Mouse (Mus musculus): ENCODE data around the gene Mtx1.
"Not testable (repeated sequence)": the region's sequence is repeated elsewhere in the genome, so short reads cannot be mapped to it uniquely, and the experiment has no call there.

The Mtx1 gene

DNA sequence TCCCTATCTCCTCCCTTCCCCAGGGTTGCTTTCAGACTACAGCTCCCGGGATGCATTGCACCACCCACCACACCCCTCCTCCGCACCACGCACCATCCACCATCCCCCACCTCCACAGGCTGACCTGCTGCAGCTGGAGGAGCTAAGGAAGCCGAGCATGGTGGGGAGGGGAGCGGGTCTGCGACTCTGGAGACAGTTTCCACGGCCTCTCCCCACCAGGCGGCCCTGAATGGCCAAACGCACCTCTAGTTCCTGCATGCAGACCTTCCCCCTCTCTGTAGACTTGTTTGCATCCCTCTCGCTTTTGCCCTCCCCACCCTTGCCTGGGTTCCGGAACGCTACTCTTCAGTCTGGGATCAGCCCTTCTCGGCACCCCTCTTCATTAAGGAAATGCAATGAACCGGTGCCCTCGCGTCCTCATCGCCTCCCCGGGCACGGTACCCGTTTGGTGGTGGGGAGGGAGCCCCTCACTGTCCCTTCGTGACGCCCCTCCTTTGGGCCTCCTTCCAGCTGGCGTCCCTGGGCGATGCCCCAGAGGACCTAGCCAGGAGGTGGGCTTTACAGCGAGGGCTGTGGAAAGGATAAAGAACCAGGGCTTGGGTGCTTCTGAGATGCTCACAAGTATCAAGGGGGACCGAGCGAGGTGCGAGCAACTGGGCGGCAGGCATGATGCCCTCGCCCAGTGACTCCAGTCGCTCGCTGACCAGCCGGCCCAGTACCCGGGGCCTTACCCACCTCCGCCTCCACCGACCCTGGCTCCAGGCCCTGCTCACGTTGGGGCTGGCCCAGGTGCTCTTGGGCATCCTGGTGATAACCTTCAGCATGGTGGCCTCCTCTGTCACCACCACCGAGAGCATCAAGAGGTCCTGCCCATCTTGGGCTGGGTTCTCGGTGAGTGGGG, 43.6 kb downstream of the Mtx1 start, which contains the start of gene Fam189b:
Gene Fam189b (plus strand): TSS at position 86 of the 901 bp plus-strand sequence.
- peak; percentile 92 for DNase-seq (ENCODE audit: low spot score)

DNA sequence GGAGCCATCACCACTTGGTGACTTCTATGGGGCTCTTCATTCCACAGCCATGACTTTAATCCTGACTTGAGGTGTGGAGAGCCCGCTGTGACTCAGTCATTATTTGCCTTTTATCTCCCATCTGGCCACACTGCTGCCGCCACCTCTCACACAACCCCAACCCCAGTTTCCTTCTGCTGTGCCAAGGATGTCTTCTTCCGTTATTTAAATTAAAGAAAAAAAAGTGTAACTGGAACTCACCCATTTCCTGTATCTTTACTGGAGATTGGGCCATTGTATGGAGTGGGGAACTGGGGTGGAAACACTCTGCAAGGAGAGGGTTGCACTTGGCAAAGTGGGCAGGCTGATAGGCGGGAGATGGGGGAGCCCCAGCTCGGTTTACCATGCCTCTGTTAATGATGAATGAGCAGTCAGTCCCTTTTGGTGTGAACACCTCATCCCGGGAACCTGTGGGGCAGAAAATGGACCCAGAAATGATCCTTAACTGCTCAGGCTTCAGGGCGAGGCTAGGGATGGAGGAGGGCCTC, 44.3 kb downstream of the Mtx1 start:
- DNase-seq (ENCODE audit: low spot score), result no peak

DNA sequence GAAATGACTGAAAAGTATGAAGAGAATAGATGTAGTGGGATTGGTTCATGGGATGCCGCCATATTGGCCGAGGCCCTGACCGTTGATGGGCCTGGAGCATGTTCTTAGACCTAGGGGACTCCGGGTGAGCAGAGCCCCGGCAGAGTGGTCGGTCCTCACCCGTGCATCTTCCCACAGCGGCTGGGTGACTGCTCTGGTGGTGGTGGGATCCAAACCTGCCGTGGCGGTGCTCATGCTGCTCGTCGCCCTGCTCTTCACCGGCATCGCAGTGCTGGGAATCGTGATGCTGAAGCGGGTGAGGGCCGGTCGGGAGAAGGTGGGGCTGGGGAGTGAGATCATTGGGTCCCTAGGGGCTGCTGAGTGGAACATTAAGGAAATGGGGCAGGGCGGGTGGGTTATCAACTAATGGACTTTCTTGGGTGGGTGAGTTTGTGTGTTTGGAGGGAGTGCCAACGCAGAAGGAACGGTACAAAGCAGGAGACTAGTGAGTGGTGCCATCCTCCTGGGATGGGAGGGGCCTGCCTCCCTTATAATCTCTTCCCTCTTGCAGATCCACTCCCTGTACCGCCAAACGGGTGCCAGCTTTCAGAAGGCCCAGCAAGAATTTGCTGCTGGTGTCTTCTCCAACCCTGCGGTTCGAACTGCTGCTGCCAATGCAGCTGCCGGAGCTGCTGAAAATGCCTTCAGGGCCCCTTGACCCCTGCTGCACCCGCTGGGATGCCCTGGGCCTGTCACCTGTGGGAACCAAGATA, 45.0 kb downstream of the Mtx1 start:
- DNase-seq (ENCODE audit: low spot score), result no peak

DNA sequence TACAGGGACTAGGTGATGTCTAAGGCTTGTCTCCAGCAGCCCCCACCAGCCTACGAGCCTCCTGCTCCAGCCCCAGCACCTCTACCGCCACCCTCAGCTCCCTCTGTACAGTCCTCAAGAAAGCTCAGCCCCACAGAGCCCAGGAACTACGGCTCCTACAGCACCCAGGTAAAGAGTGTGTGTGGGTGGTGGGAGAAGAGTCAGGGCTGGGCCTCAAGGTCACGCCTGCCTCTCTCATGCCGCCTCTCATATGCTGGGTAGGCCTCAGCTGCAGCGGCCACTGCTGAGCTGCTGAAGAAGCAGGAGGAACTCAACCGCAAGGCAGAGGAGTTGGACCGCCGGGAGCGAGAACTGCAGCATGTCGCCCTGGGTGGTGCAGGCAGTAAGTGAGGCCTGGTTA, 47.8 kb downstream of the Mtx1 start:
- DNase-seq (ENCODE audit: low spot score), result no peak

DNA sequence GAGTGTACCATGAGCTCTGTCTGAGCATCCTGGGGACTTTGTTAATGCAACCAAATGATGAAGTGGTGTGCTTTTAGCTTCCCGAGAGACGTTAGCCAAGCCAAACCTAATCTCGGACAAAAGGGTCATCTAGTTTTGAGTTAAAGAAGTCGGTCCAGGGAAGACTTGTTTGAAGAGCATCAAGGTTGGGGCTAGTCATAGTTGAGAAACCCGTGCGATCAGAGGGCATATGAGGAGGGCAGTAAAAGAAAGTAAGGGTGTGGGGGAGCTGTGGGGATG, 48.8 kb downstream of the Mtx1 start:
- no peak for DNase-seq (ENCODE audit: low spot score)

DNA sequence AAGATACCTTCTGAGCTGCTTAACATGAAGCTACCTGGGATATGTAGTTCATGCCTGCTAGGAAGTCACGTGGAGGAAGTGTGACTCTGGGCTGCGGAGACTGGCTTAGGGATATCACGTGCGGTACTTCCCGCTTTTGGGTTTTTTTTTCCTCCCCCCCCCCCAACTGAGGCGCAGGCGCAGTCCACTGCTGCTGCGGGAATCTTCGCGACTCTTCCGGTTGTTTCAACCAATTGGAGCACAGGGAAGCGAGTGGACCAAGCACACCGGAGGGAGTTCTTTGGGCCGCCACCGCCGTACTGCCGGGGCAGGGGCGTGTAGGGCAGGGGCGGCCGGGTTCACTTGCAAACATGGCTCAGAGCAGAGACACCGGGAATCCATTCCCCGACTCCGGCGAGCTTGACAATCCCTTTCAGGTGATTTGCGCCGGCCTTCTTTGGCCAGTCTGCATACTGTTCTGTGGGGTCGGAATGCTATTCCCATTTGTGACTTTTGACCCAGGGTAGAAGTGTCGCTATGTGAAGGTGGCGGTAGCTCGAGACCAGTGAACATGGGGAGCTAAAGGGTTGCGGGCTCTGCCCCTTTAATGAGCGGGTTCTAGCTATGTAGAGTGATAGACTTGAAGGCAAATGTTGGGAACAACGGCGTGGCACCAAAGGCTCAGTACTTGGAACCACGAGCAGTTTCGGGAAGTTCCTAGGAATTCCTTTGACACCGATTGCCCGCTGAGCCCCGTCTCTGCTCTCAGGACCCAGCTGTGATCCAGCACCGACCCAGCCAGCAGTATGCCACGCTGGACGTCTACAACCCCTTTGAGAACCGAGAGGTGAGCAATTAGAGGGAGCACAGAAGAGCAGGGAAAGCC, 49.4 kb downstream of the Mtx1 start, which contains the start of gene Scamp3:
Gene Scamp3 (plus strand): TSS at position 232 of the 865 bp plus-strand sequence.
- peak; percentile 89 for DNase-seq (ENCODE audit: low spot score)

DNA sequence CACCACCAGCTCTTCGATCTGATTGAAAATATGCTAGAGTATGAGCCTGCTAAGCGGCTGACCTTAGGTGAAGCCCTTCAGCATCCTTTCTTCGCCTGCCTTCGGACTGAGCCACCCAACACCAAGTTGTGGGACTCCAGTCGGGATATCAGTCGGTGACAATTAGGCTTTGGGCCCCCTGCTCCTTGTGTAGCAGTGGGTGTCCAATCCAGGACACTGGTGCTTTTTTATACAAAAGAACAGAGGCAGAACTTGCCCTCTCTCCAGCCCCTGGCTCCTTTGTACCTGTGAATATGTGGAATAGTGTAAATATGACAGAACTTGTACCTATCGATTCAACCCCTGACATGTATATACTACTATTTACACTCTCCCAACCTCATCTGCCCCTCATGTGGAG, 50.5 kb downstream of the Mtx1 start:
- DNase-seq (ENCODE audit: low spot score), result no peak

DNA sequence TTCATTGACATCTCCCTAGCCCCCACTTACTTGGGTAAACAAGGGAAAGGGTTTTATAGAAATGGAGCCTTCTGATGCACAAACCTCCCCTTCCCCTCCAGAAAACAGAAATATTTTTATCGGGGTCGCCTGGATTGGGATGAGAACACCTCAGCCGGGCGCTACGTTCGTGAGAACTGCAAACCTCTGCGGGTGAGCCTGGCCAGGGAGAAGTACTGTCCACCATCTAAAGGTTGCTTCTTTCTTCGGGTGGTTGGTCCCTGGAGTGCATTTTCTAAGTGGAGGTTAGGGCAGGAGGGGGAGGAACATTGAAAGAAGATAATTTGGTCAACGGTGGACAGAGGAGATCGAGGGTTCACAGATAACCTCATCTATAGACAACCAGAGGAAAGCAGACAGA, 51.3 kb downstream of the Mtx1 start:
- DNase-seq (ENCODE audit: low spot score), result no peak

DNA sequence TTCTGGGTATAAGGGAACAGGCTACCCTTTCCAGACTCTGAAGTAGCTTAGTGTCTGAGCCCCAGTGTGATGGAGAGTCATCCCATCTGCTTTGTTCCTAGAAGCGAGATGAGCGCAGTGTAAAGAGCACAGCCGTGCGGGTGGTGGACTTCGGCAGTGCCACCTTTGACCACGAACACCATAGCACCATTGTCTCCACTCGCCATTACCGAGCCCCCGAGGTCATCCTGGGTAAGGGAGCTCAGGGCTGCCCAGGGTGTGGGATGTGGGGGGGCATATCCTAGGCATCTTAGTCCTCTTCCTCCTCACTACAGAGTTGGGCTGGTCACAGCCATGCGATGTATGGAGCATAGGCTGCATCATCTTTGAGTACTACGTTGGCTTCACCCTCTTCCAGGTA, 52.0 kb downstream of the Mtx1 start:
- DNase-seq (ENCODE audit: low spot score), result no peak

DNA sequence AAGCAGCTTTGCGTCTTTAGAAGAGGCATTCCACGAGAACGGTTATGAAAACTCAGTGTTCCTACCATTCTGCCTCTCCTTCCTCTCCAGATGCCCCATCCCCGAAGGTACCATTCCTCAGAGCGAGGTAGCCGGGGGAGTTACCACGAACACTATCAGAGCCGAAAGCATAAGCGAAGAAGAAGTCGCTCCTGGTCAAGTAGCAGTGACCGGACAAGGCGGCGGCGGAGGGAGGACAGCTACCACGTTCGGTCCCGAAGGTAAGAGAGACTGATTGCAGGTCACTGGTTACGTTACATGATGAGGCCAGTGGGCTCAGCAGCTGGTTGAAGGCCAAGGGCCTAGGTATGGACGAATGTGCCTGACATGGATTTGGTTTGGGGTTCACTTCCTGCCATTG, 59.9 kb downstream of the Mtx1 start:
- DNase-seq (ENCODE audit: low spot score), result no peak

DNA sequence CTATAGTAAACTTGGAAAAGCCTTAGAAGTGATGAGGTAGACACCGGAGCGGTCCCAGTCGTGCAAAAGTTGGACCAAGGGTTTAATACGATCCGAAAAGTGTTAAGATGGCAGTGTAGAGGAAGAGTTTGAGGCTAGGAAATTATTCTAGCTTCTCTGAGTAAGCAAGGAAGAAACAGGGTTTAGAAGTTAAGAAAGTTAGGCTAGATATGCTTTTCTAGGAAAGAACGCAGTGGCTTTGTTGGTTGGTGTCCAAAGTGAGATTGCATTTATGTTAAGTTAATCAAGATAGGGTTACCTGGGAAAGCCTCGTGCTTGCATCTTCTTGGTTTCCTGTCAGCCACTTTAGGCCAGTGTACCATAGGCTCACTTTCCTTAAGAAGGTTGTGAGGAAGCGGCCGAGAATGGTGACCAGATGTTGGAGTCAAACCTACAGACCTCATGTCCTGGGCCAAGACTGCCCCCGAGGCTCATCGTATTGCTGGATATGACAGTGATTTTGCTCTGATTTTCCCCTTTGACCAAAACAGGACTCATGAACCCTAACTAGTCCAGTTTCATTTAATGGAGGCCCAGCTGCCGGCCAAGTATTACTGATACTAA, 61.5 kb downstream of the Mtx1 start:
- no peak for DNase-seq (ENCODE audit: low spot score)

DNA sequence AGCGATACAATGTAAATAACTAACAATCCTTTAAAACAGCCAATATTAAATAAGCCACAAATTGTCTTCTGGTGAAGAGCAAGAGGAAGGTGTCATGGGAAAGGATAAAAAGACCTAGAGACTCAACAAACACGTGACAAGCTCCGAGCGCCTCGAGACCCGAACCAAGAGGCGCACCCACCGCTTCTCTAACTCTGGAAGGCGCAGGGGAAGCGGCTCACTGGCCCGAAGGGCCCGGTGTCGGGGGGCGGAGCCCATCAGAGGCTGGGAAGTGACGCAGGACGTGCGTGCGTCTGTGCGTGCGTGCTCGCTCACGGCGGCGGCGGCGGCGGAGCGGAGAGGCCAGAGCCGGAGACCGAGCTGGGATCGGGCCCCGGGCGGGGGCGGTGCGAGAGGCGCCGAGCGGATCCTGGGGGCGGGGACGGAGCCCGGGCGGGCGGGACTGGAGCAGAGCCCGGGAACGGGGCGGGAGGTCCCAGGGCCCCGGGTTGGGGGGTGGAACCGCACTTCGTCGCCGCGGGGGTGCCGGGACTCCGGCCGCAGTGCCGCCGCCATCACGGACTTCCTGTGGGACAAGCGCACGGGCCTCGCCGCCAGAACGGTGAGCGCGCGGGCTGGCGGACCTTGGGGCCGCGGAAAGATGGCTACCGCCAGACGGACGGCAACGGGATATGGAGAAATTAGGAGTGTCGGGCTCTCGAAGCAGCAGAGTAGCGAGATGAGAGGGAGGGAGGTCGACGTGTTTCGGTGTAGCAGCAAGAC, 62.2 kb downstream of the Mtx1 start, which contains the start of gene Clk2:
Gene Clk2 (plus strand): TSS at position 290 of the 762 bp plus-strand sequence.
- DNase-seq (ENCODE audit: low spot score), result peak; percentile 88

DNA sequence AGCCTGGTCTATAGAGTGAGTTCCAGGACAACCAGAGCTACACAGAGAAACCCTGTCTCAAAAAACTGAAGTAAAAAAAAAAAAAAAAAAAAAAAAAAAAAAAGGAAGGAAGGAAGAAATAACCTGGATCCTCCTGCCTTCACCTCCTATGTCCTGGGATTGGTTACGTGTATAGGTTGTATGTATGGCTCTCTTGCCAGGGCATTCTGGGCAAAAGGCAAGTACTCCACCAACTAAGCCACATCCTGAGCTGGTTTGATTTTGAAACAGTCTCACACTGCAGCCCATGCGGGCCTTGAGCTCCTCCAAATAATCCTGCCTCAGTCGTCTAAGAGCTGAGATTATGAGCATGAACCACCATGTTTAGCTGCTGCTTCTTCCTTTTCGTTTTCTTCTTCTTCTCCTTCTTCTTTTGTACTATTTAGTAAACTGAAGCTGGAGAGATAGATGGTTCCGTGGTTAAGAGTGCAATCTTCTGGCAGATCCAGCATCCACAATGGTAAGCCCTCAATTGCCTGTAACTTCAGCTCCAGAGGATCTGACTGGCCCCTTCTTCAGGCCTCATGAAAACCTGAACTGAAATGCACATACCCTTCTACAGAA, 63.1 kb downstream of the Mtx1 start:
- no peak for DNase-seq (ENCODE audit: low spot score)

DNA sequence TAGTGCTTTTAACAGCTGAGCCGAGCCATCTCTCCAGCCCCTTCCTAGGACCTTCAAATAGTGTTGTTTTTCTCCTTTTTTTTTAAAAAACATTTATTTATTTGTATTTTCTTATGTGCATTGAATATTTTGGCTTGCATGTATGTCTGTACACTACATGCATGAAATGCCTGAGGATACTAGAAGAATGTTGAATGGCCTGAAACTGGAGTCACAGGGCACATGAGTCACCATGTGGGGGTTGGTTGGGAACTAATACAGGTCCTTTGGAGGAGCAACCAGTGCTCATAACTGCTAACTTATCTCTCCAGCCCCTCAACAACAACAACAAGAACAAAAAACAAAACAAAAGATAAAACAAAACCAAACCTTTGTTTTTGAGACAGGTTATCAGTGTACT, 63.8 kb downstream of the Mtx1 start:
- DNase-seq (ENCODE audit: low spot score), result no peak

DNA sequence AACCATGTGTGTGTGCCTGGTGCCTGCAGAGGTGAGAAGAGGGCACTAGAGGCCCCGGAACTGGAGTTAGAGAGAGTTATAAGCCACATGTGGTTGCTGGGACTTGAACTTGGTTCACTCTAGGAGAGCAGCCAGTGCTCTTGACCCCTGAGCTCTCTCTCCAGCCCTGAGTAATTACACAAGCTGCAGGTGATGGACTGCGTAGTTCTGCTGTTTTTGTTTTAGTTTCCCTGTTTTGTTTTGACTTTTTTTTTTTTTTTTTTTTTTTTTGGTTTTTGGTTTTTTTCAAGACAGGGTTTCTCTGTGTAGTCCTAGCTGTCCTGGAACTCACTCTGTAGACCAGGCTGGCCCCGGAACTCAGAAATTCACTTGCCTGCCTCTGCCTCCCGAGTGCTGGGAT, 65.1 kb downstream of the Mtx1 start:
- DNase-seq (ENCODE audit: low spot score), result no peak

DNA sequence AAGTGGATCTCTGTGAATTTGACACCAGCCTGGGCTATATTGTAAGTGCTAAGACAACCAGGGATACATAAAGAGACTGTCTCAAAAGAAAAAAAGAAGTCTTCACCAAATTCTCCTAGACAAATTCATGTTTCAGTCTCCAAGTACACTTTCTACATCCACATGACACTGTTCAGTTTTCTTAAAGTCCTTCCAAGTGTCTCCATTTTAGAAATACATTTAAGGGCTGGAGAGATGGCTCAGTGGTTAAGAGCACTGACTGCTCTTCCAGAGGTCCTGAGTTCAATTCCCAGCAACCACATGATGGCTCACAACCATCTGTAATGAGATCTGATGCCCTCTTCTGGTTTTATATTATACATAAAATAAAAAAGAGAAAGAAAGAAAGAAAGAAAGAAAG, 65.7 kb downstream of the Mtx1 start:
- not testable (repeated sequence) for DNase-seq (ENCODE audit: low spot score)

DNA sequence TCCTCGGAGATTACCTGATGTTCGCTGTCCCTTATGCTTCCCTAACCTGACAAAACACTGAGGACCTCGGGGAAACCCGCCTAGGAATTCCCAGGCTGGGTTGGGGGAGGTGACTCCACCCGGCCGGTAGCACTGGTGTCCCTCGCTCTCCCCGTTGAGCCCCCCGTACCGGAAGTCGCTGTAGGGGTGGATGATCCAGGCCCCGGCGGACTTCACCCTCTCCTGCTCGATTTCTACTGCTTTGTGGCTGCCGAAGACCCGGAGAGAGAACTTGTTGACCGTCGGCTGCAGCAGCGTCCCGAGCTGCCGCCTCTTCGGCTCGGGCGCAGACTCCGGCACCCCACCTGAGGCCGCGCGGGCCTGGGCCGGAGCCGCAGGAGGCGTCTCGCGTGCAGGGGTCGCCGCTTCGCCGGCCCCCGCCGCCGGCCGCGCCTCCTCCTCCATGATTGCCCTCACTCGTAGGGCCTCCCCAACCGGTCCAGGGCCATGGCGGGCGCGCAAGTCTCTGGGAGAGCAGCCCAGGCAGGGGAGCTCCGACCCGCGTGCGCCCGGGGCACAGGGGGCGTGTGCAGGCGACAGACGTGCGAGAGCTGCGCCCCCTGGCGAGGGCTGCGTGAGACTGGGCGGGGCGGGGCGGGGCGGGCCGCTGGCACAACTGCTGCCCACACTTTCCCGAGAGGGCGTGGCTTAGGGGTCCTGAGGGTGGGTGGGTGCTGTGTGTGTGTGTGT, 67.1 kb downstream of the Mtx1 start, which contains the start of gene Hcn3:
Gene Hcn3 (minus strand): TSS at position 581 of the 729 bp plus-strand sequence.
- no peak for DNase-seq (ENCODE audit: low spot score)

DNA sequence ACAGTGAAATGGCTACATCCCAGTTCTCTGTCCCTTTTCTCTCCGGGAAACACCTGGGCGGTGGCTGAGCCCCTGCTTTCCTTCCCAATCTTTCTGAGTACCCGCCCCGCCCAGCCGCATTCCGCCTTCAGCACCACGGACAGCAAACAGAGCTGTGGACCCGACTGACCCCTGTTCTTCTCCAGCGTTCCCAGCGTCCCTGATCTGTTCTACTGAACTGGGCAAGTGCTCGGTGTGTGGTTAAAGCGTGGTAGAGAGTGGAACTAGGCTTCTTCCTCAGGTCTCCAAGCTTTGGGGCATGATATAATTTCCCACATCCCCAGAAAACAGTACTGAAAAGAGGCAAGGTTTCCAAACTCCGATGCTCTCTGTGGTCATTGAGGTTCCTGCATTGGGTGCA, 67.7 kb downstream of the Mtx1 start:
- DNase-seq (ENCODE audit: low spot score), result no peak
